Mouse (Mus musculus) MEL (cell line): ENCODE measurements around the gene Zdbf2. TPM values are rescaled to one million over a fixed set of nuclear protein-coding genes. Genes with fewer than 3 reads are reported as not detected.
"Not testable (repeated sequence)": the region's sequence is repeated elsewhere in the genome, so short reads cannot be mapped to it uniquely, and the experiment has no call there.

Source experiments
- DNase-seq: peaks from one replicate; pipeline ENCODE4 v3.0.0; 2011; ENCODE audit warnings: low read depth, low spot score
- H3K27ac ChIP-seq: 2 replicates; pipeline ENCODE4 v1.5.1; 2012; ENCODE audit warnings: low read depth, mild to moderate bottlenecking, control low read depth, low read length, moderate library complexity; ENCODE audit not compliant: control insufficient read depth
- H3K27me3 ChIP-seq, 2 experiments: fragments of 150-350 bp in 1 of 2; sonication (generic) in 1 of 2; 2 replicates each; pipeline ENCODE4 v1.6.1; 2012; ENCODE audit warnings: low read length in 2 of 2, mild to moderate bottlenecking in 2 of 2, improper control_type of control experiment in 1 of 2, moderate library complexity in 1 of 2; ENCODE audit not compliant: insufficient read depth in 2 of 2, control insufficient read depth in 1 of 2
- H3K36me3 ChIP-seq, 2 experiments: 2 replicates each; pipeline ENCODE4 v1.6.1; 2012 to 2014; ENCODE audit warnings: low read length in 2 of 2, improper control_type of control experiment in 1 of 2, inconsistent platforms in 1 of 2, mild to moderate bottlenecking in 1 of 2; ENCODE audit not compliant: insufficient read depth in 2 of 2, control insufficient read depth in 1 of 2
- H3K4me1 ChIP-seq, 2 experiments: fragments of 150-350 bp in 1 of 2; sonication (generic) in 1 of 2; 2 replicates each; pipeline ENCODE4 v1.6.1; 2012; ENCODE audit warnings: low read length in 2 of 2, improper control_type of control experiment in 1 of 2, mild to moderate bottlenecking in 1 of 2; ENCODE audit not compliant: insufficient read depth in 2 of 2, control insufficient read depth in 1 of 2
- H3K4me3 ChIP-seq, 2 experiments: fragments of 150-350 bp in 1 of 2; sonication (generic) in 1 of 2; 2 replicates each; pipeline ENCODE4 v1.5.1; 2012; ENCODE audit warnings: low read depth in 2 of 2, low read length in 2 of 2, mild to moderate bottlenecking in 2 of 2, moderate library complexity in 2 of 2, control low read depth in 1 of 2, improper control_type of control experiment in 1 of 2; ENCODE audit not compliant: control insufficient read depth in 1 of 2, insufficient read depth in 1 of 2
- H3K79me2 ChIP-seq: 2 replicates; pipeline ENCODE4 v1.6.1; 2012; ENCODE audit warnings: mild to moderate bottlenecking, low read length, moderate library complexity; ENCODE audit not compliant: control insufficient read depth, poor library complexity, insufficient read depth
- H3K9ac ChIP-seq: 2 replicates; pipeline ENCODE4 v1.6.1; 2012; ENCODE audit warnings: low read depth, mild to moderate bottlenecking, control low read depth, low read length, moderate library complexity; ENCODE audit not compliant: control insufficient read depth, poor library complexity, severe bottlenecking
- H3K9me3 ChIP-seq: fragments of 150-350 bp; sonication (generic); replicated peaks from 2 replicates; pipeline ENCODE4 v1.6.1; 2012; ENCODE audit warnings: mild to moderate bottlenecking, low read length, improper control_type of control experiment, moderate library complexity; ENCODE audit not compliant: insufficient read depth
- BHLHE40 ChIP-seq: IDR thresholded peaks from 2 replicates; pipeline ENCODE4 v1.6.1; 2012; ENCODE audit warnings: low read depth, mild to moderate bottlenecking, inconsistent platforms, low read length, improper control_type of control experiment, borderline replicate concordance
- GABPA ChIP-seq: IDR thresholded peaks from 2 replicates; pipeline ENCODE4 v1.6.1; 2012; ENCODE audit warnings: low read depth, mild to moderate bottlenecking, inconsistent platforms, low read length, improper control_type of control experiment, moderate library complexity
- KAT2A ChIP-seq: conservative IDR thresholded peaks from 2 replicates; pipeline ENCODE4 v1.6.1; 2012; ENCODE audit warnings: low read depth, low read length, improper control_type of control experiment, inconsistent platforms
- MAFK ChIP-seq: IDR thresholded peaks from 2 replicates; pipeline ENCODE4 v1.6.1; 2011; ENCODE audit warnings: low read depth, mild to moderate bottlenecking, low read length, improper control_type of control experiment, borderline replicate concordance
- MYB ChIP-seq: IDR thresholded peaks from 2 replicates; pipeline ENCODE4 v1.6.1; 2011; ENCODE audit warnings: mild to moderate bottlenecking, low read depth, low read length, improper control_type of control experiment
- POLR2AphosphoS5 ChIP-seq: IDR thresholded peaks from 2 replicates; pipeline ENCODE4 v1.6.1; 2012; ENCODE audit warnings: low read depth, borderline replicate concordance, mild to moderate bottlenecking, inconsistent platforms, low read length, moderate library complexity, mixed read lengths
- RAD21 ChIP-seq: IDR thresholded peaks from 2 replicates; pipeline ENCODE4 v1.6.1; 2011; ENCODE audit warnings: mild to moderate bottlenecking, low read depth, low read length, improper control_type of control experiment
- RCOR1 ChIP-seq: IDR thresholded peaks from 2 replicates; pipeline ENCODE4 v1.6.1; 2012; ENCODE audit warnings: low read depth, mild to moderate bottlenecking, inconsistent platforms, low read length, improper control_type of control experiment
- TAL1 ChIP-seq: IDR thresholded peaks from 2 replicates; pipeline ENCODE4 v1.6.1; 2012; ENCODE audit warnings: mild to moderate bottlenecking, inconsistent platforms, low read length, moderate library complexity, mixed read lengths
- TBP ChIP-seq: IDR thresholded peaks from 2 replicates; pipeline ENCODE4 v1.8.0; 2011; ENCODE audit warnings: low read depth, low read length, improper control_type of control experiment
- TCF12 ChIP-seq: IDR thresholded peaks from 2 replicates; pipeline ENCODE4 v1.6.1; 2014; ENCODE audit warnings: low read depth, mild to moderate bottlenecking, inconsistent platforms, low read length, improper control_type of control experiment, moderate library complexity
- UBTF ChIP-seq: IDR thresholded peaks from 2 replicates; pipeline ENCODE4 v1.6.1; 2012; ENCODE audit warnings: low read depth, mild to moderate bottlenecking, inconsistent platforms, low read length, improper control_type of control experiment, moderate library complexity, borderline replicate concordance; ENCODE audit not compliant: insufficient read depth
- USF2 ChIP-seq, 2 experiments: IDR thresholded peaks; 2 replicates each; pipeline ENCODE4 v1.6.1; 2011 to 2012; ENCODE audit warnings: improper control_type of control experiment in 2 of 2, low read length in 2 of 2, borderline replicate concordance in 1 of 2, inconsistent platforms in 1 of 2, low read depth in 1 of 2, mild to moderate bottlenecking in 1 of 2; ENCODE audit not compliant: insufficient read depth in 1 of 2
- ZNF384 ChIP-seq: IDR thresholded peaks from 2 replicates; pipeline ENCODE4 v1.6.1; 2012; ENCODE audit warnings: low read depth, mild to moderate bottlenecking, inconsistent platforms, low read length, improper control_type of control experiment
- polyA plus RNA-seq, 2 experiments: library from polyadenylated mRNA; stranded (reverse) in 1 of 2; unstranded in 1 of 2; fragments of >175 nt in 1 of 2; fragments of >200 nt in 1 of 2; gene quantifications; 2 replicates each; pipeline versions ENCODE4 v1.2.1 to v1.2.4; 2012; ENCODE audit warnings: low replicate concordance in 2 of 2, low read depth in 1 of 2; ENCODE audit not compliant: insufficient read length in 2 of 2, insufficient read depth in 1 of 2, missing spikeins in 1 of 2
- total RNA-seq: library from RNA; depleted of rRNA; stranded (reverse); fragments of 300-350 nt; gene quantifications from 2 replicates; pipeline ENCODE4 v1.2.3, GENCODE M21; 2012; rRNA removed

Gene Zdbf2
- total and polyA plus RNA-seq, 3 experiments: not detected

DNA sequence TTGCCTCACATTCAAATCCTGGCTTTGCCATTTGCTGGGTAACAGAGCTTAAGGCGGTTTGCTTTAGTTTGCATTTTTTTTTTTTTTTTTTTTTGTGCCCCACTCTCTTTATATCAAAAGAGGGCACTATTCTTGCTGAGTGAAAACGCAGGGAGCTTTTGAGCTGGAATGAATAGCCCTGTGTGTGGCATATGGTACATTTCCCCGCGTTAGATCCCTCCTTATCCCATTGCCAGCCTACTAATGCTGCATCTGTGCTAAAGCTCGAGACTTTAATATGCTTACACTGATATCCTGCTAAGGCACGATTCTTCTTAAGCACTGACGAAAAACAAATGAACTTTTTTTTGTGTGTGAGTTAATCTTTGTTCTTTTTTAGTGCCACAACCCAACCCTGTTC, 20.9 kb downstream of the Zdbf2 start:
- no peak for DNase-seq
- no peaks in the 10 kb centered on the region for H3K4me1 ChIP-seq
- no peak overlapping the region for H3K4me3 ChIP-seq
- no peaks in the 10 kb centered on the region for H3K79me2 ChIP-seq
- H3K36me3 ChIP-seq: no peaks in the 10 kb centered on the region
- H3K27me3 ChIP-seq: no peaks in the 10 kb centered on the region
- H3K9ac ChIP-seq: no peak overlapping the region
- no peak overlapping the region for H3K27ac ChIP-seq
- H3K9me3 ChIP-seq: no peaks in the 10 kb centered on the region
- TF ChIP-seq MYB: no peak
- no peak for TF ChIP-seq BHLHE40
- TF ChIP-seq USF2 (IDR thresholded peaks at IDR 0.05; ENCODE audit: borderline replicate concordance in 1 of 2, insufficient read depth in 1 of 2, low read depth in 1 of 2, low read length in 2 of 2): no peak
- TF ChIP-seq POLR2AphosphoS5: no peak
- no peak for TF ChIP-seq KAT2A
- no peak for TF ChIP-seq MAFK
- TF ChIP-seq RAD21: no peak
- TF ChIP-seq UBTF: no peak

DNA sequence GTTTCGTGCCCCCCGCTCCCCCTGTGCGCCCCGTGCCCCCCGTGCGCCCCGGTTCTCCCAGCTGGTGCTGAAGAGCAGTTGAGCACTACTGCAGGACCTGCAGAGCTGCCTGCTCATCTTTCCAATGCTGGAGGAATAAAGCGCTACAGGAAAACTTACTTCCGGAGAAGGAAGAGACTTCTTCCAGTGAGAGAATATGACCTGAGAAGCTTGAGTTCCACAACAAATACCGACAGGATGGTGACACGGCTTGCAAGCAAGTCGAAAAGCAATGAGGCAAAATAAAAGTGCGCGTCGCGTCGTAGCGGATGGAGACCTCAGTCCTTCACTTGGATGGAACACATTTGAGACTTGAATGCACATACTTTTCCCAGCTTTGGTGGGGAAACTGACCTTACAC, 36.6 kb downstream of the Zdbf2 start:
- TF ChIP-seq TAL1 (no peak), ZNF384 (no peak), GABPA (no peak), RCOR1 (no peak), MAFK (no peak), TCF12 (no peak), TBP (no peak)
- TF ChIP-seq, all 39 proteins: peak for 0
- no peak overlapping the region for H3K27ac ChIP-seq
- no peaks in the 10 kb centered on the region for H3K9me3 ChIP-seq
- DNase-seq: no peak
- H3K4me1 ChIP-seq: no peaks in the 10 kb centered on the region
- H3K79me2 ChIP-seq: no peaks in the 10 kb centered on the region
- H3K9ac ChIP-seq: no peak overlapping the region
- no peaks in the 10 kb centered on the region for H3K27me3 ChIP-seq
- H3K36me3 ChIP-seq: no peaks in the 10 kb centered on the region
- H3K4me3 ChIP-seq: no peak overlapping the region

DNA sequence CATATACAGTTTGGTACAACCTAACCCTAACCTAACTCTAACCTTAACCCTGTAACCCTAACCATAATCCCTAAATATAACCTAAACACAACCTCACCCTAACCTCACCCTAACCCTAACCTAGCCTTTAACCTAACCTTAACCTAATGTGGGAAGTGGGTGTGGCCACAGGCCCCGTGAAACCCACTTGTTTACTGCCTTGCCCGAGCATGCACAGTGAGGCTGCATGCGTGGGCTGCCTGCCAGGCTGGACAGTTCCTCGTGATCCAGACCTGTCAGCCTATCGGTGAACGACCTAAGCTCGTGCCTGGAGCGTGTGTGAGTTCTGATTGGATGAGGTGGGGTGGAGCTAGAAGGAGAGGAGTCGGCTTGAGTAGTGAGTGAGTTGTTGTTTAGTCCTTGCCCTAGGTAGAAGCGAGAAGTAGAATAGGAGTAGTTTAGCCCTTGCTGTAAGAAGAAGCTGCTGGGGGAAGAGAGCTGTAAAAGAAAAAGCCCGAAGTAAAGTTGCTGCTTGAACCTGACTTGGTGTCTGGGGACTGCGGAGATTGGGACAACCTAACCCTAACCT, 50.6 kb downstream of the Zdbf2 start:
- not testable (repeated sequence) for H3K36me3 ChIP-seq, DNase-seq

More for the DNA sequence above, 50.6 kb downstream of the Zdbf2 start:
- H3K9me3 ChIP-seq, H3K9ac ChIP-seq, H3K27me3 ChIP-seq, H3K79me2 ChIP-seq, H3K27ac ChIP-seq, H3K4me3 ChIP-seq, H3K4me1 ChIP-seq: not testable (repeated sequence)

Other genes starting within 250 kb of the Zdbf2 start
- gene Ino80d, start 158.6 kb upstream of the Zdbf2 start, total RNA-seq: 4.0 and 4.3 TPM in 2 replicates
- 1 to 10 TPM in 1 of 2 experiments, not detected in 1; 5.8 TPM for gene Ino80d, start 158.6 kb upstream of the Zdbf2 start, polyA plus RNA-seq
- gene Eef1b2, start 96.4 kb upstream of the Zdbf2 start, total RNA-seq: 1,600 and 1,846 TPM in 2 replicates
- gene Eef1b2, start 96.4 kb upstream of the Zdbf2 start, polyA plus RNA-seq: 1,000 to 10,000 TPM; 1,696 to 2,991 TPM
- 124 and 141 TPM in 2 replicates for gene Ndufs1, start 96.4 kb upstream of the Zdbf2 start, total RNA-seq
- gene Ndufs1, start 96.4 kb upstream of the Zdbf2 start, polyA plus RNA-seq: 100 to 1,000 TPM; 139 to 163 TPM
- not detected in 2 replicates for gene Gpr1, start 58.7 kb upstream of the Zdbf2 start, total RNA-seq
- gene Gpr1, start 58.7 kb upstream of the Zdbf2 start, polyA plus RNA-seq: under 1 TPM in 1 of 2 experiments, not detected in 1; 0.04 TPM
- gene Adam23, start 172.6 kb downstream of the Zdbf2 start, total RNA-seq: not detected in 2 replicates
- not detected for gene Adam23, start 172.6 kb downstream of the Zdbf2 start, polyA plus RNA-seq